Mouse (Mus musculus) hematopoietic stem cell, adult 5-6 weeks (primary cell): ENCODE data around the gene Myocos. TPM values are rescaled to one million over a fixed set of nuclear protein-coding genes. Genes with fewer than 3 reads are reported as not detected.
"Not testable (repeated sequence)": the region's sequence is repeated elsewhere in the genome, so short reads cannot be mapped to it uniquely, and the experiment has no call there.

Experiments
- ATAC-seq, 2 experiments: fragments of 125-278 bp in 1 of 2; replicated peaks in 1 of 2; 2 replicates each; pipeline ENCODE4 v1.8.0; 2016 to 2017; ENCODE audit warnings: inconsistent platforms in 2 of 2, mild to moderate bottlenecking in 2 of 2, moderate number of reproducible peaks in 2 of 2, low read depth in 1 of 2, moderate TSS enrichment in 1 of 2; ENCODE audit not compliant: low FRiP score in 2 of 2, poor library complexity in 2 of 2, severe bottlenecking in 2 of 2, insufficient read depth in 1 of 2, low TSS enrichment in 1 of 2
- total RNA-seq: library from RNA; stranded (forward); fragments of 172-1452, 232-1000 nt; gene quantifications from 2 replicates; pipeline ENCODE4 v1.2.3, GENCODE M21; 2017

The Myocos gene
- total RNA-seq, 1 experiment from 2014 or later = not detected

DNA sequence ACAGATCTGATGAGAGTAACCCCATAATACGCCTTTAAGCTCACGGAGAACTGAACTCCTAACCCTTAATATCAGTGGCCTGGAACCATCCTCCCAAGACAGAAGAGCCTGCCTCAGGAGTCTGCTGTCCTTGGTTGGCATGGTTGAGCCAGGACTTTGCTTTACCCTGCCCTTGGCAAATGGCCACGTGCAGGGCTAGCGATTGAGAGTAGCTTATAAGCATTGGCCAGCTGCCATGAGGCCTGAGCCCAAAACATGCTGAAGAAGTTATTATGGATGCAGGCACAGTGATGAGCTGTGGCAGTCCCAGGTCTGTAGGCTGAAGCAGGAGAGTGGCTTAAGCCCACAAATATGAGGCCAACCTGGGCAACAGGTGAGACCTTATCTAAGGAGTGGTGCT lies 30.2 kb downstream of the Myocos start:
- not testable (repeated sequence) for ATAC-seq

DNA sequence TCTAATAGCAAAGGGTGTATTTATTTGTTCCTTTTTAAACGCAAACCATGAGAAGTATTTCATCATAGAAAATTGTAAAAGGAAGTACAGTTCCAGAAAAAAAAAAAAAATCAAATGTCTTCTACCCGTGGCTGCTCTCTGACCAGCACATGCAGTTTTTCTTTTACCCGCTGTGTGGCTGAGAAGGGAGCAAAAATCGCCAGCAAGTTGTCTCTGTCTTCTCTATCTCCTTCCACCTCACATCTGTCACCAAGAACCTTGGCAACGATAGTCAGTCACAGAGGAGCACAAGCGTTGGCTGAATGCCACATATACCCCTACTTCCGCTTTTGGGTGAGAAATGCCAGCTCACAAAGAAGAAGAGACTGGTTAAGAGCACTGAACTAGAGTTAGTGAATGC lies 32.8 kb downstream of the Myocos start:
- ATAC-seq = peak; percentile 94 to 96

DNA sequence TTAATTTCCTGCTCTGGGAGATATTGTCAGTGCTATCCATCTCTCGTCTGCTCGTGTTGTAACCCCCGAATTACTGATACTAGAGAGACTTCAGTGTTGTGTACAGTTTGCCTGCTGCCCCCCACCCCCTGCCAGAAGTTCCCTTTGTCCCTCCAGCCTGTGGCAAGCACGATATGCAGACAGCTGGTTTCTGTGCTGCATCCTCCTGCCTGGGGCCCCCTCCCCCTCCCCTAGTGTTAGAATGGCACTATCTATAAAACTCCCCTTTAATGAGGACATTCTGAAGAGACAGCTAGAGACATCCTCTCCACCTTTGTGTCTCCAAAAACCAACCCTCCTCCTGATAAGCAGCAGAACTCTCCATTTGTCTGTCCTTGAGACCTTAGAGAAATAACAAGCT lies 34.1 kb downstream of the Myocos start:
- no peak for ATAC-seq

GRCm38 (mm10) chr1:162620487-162620886 lies 37.5 kb downstream of the Myocos start:
- ATAC-seq = no peak

DNA sequence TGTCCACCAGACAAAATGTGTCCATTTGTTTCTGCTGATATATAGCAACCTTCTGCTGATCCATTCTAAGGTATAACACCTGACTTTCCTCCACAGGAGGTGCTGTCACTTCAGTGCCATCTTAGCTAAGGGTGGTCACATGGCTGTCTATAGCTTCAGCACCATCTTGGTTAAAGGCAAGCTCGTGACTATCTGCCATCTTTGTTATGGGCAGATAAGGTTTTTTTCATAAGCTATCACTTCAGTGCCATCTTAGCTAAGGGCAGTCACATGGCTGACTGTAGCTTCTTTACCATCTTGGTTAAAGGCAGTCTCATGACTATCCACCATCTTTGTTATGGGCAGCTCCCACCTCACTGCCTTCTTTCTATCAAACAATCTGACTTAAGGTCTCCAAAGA lies 42.5 kb downstream of the Myocos start:
- ATAC-seq = no peak

DNA sequence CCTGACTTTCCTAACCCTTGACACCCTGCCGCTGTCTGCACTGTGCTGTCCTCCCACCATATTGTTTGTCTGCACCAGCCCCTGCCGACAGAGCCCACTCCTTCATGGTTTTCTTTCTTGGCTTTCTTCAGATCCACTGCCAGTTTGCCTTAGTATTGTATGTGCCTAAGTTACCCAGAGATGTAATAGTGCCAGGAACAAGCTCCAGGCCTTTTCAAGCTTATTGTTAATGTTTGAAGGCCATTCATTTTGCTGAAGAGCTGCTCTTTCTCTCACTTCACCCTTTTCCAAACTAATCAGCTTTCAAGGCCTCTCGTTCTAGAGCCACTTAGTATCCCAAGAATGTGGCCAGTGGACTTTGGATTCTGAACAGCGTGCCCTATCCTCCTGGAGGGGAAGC lies 46.8 kb downstream of the Myocos start:
- ATAC-seq = no peak

DNA sequence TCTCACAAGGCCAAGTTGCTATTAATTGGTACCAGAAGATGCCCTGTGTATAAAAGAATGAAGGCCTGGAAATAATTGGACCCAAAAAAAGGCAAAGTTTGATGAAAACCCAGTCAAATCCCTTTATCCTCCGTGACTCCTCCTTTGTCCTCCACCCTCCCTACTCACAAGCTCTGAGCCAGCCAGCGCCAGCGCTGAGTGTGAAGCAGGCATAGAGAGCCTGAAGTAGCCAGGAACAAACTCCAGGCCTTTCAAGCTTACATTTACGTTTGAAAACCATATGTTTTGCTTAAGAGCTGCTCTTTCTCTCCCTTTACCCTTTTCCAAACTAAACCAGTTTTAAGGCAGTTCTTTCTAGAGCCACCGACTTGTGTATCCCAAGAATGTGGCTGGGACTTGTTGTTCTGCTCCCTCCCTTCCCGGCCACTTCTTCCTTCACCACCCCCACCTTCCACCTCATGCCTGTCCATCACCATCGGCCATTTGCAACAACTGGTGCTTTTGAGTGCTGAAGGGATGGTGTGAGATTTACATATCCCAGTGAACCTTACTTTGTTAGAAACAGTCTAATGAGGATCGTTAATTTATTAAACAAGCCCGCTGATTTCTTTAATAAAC lies 48.3 kb downstream of the Myocos start:
- ATAC-seq = no peak

DNA sequence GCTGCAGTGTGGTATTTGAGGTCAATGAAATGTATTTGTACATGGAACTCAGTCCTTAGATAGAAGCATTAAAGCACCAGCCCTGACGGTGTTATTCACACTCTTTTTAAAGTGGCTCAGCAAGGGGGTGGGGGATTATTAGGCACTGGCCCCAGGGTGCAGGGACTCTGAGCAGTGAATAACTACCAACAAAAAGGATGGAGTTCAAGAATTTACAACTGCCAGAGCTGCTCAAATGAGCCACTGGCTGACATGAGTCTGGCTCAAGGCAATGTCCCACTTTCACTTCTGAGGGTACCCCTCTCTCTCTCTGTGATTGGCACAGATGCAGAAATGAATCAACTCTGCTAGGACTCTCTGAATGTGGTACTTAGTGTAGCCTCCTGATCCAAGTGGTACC lies 49.9 kb downstream of the Myocos start:
- no peak for ATAC-seq

DNA sequence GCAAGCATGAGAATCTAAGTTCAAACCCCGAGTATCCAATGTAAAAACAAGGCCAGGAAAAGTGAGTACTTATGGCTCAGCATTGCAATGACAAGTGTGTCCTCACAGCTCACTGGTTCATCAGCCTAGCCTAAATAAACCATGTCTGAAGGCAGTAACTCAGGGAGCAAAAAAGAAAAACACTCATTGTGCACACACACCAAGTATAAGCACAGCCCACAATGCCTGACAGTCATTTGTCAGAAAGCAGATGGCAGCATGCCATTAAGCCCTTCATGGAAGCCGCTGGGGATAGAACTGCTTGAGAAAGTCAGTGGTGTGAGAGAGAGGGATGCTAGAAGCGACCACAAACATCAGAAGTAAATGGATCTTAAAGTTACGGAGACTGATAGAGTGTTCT lies 56.7 kb downstream of the Myocos start:
- ATAC-seq = no peak

DNA sequence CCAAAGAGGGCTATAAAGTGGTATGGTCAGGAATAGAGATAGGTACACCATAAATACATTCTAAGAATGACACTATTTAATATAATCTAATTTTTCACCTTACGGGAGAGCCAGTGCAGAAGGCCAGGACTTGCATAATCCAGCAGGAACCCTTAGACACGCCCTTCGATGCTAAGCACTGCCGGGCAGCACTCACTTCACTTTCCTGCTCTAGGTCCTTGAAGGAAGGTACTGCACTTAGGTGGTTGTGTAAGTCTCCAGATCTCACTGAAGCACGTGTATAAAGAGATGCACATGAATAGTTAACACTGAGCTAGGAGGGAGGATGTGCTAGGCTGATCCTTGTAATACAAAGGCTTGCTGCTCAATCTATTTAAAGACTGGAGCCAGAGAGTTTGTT lies 58.4 kb downstream of the Myocos start:
- ATAC-seq = no peak

DNA sequence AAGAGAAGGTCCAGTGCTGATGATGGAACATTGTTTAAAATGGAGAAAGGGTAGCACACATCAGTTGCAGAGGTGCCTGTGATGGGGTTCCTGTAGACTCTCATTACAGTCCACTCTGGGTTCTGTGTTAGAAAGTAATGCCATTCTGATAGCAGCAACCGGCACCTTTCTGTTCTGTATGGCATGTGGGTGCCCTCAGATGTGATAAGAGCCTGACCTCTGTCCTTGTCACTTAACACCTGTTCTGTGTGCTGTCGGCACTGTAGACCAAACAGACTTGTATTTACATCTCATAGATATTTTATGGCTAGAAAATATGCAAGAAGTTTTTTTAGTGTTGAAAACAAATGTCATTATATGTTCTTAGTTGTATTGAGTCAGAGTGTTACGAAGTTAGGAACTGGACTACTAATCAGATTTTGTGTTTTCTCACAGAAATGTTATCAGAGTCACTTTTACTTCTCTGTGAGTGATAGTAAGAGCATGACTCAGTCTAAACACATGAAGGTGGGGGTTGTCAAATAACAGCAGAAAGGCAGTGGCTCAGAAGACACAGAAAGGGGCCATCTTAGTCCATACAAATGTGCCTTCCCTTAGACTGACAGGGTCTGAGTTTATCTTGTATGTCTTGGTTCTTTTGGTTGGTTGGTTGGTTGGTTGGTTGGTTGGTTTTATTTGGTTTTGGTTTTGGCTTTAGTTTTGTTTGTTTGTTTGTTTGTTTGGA lies 60.5 kb downstream of the Myocos start:
- no peak for ATAC-seq

Other genes starting within 250 kb of the Myocos start
- 0.13 TPM in 1 of 2 replicates, not detected in the other for gene Dnm3, start 180.2 kb downstream of the Myocos start, total RNA-seq
- 16.9 and 18.9 TPM in 2 replicates for gene Mettl13, start 109.7 kb downstream of the Myocos start, total RNA-seq
- gene Vamp4, start 87.7 kb downstream of the Myocos start, total RNA-seq = 24.1 and 24.7 TPM in 2 replicates
- gene Myoc, start 19.1 kb downstream of the Myocos start, total RNA-seq = not detected in 2 replicates
- gene Prrc2c, start 82.3 kb upstream of the Myocos start, total RNA-seq = 181 and 246 TPM in 2 replicates
- not detected in 2 replicates for gene Fmo4, start 155.8 kb upstream of the Myocos start, total RNA-seq
- gene Fmo1, start 208.4 kb upstream of the Myocos start, total RNA-seq = 2.0 TPM in 1 of 2 replicates, not detected in the other
- not detected in 2 replicates for gene Fmo2, start 240.5 kb upstream of the Myocos start, total RNA-seq